Mouse (Mus musculus): ENCODE data around the gene Prrx1. TPM values are rescaled to one million over a fixed set of nuclear protein-coding genes. Genes with fewer than 3 reads are reported as not detected.

Prrx1 gene
- total RNA-seq, 1 experiment = 1.1 TPM

GRCm38 (mm10) chr1:163255884-163256283 is 57.6 kb downstream of the Prrx1 start:
- in situ Hi-C loops (cut with MboI; ENCODE audit: low sequenced_read_pairs in 2 of 2, unreplicated experiment in 2 of 2) = no loop called here
- TF ChIP-seq ZC3H11A (IDR thresholded peaks at IDR 0.05; ENCODE audit: borderline replicate concordance, low read depth, low read length) = no peak
- no peak for TF ChIP-seq MAFK (IDR thresholded peaks at IDR 0.05; ENCODE audit: insufficient read depth, low read depth, low read length)
- no peak for TF ChIP-seq HCFC1 (IDR thresholded peaks at IDR 0.05; ENCODE audit: borderline replicate concordance, insufficient read depth, low read length)
- TF ChIP-seq CHD2 (IDR thresholded peaks at IDR 0.05; ENCODE audit: low read depth, low read length) = no peak
- no peak for TF ChIP-seq ZNF384 (IDR thresholded peaks at IDR 0.05; ENCODE audit: low read depth, low read length)
- H3K4me3 ChIP-seq (ENCODE audit: insufficient read depth in 1 of 2, low read depth in 1 of 2, low read length in 2 of 2, poor library complexity in 1 of 2, severe bottlenecking in 1 of 2) = no peak overlapping the region
- no peaks in the 10 kb centered on the region for H3K9me3 ChIP-seq (ENCODE audit: control insufficient read depth, insufficient read depth, low read depth, low read length)
- no peak for DNase-seq (ENCODE audit: low read depth, low spot score)
- no peaks in the 10 kb centered on the region for H3K36me3 ChIP-seq (ENCODE audit: control insufficient read depth, insufficient read depth, low read length, poor library complexity, severe bottlenecking)
- no peaks in the 10 kb centered on the region for H3K4me1 ChIP-seq (ENCODE audit: control insufficient read depth in 2 of 2, insufficient read depth in 2 of 2, low read length in 2 of 2, poor library complexity in 1 of 2)
- no peak overlapping the region for H3K9ac ChIP-seq (ENCODE audit: insufficient read depth, low read depth, low read length, poor library complexity, severe bottlenecking)
- no peak overlapping the region for H3K27ac ChIP-seq (ENCODE audit: insufficient read depth, low read depth, low read length, poor library complexity, severe bottlenecking)

- Histone ChIP-seq H3K4me3 (ENCODE audit: insufficient read depth in 1 of 2, low read depth in 1 of 2, low read length in 2 of 2, poor library complexity in 1 of 2, severe bottlenecking in 1 of 2) (no peak overlapping the region), H3K27ac (ENCODE audit: insufficient read depth, low read depth, low read length, poor library complexity, severe bottlenecking) (no peak overlapping the region), H3K9ac (ENCODE audit: insufficient read depth, low read depth, low read length, poor library complexity, severe bottlenecking) (no peak overlapping the region), H3K36me3 (ENCODE audit: control insufficient read depth, insufficient read depth, low read length, poor library complexity, severe bottlenecking) (no peaks in the 10 kb centered on the region), H3K9me3 (ENCODE audit: control insufficient read depth, insufficient read depth, low read depth, low read length) (no peaks in the 10 kb centered on the region), H3K4me1 (ENCODE audit: control insufficient read depth in 2 of 2, insufficient read depth in 2 of 2, low read length in 2 of 2, poor library complexity in 1 of 2) (no peaks in the 10 kb centered on the region)
- DNase-seq (ENCODE audit: low read depth, low spot score) = no peak
- TF ChIP-seq MAFK (IDR thresholded peaks at IDR 0.05; ENCODE audit: insufficient read depth, low read depth, low read length) (no peak), CHD2 (IDR thresholded peaks at IDR 0.05; ENCODE audit: low read depth, low read length) (no peak), ZNF384 (IDR thresholded peaks at IDR 0.05; ENCODE audit: low read depth, low read length) (no peak), HCFC1 (IDR thresholded peaks at IDR 0.05; ENCODE audit: borderline replicate concordance, insufficient read depth, low read length) (no peak), ZC3H11A (IDR thresholded peaks at IDR 0.05; ENCODE audit: borderline replicate concordance, low read depth, low read length) (no peak)
- in situ Hi-C loops (cut with MboI; ENCODE audit: low sequenced_read_pairs in 2 of 2, unreplicated experiment in 2 of 2) = no loop called here
Measured at GRCm38 (mm10) chr1:163252796-163253195, 60.7 kb downstream of the Prrx1 start.

GRCm38 (mm10) chr1:163252331-163252730 is 61.2 kb downstream of the Prrx1 start:
- Histone ChIP-seq H3K9ac (ENCODE audit: insufficient read depth, low read depth, low read length, poor library complexity, severe bottlenecking) (no peak overlapping the region), H3K4me1 (ENCODE audit: control insufficient read depth in 2 of 2, insufficient read depth in 2 of 2, low read length in 2 of 2, poor library complexity in 1 of 2) (no peaks in the 10 kb centered on the region), H3K36me3 (ENCODE audit: control insufficient read depth, insufficient read depth, low read length, poor library complexity, severe bottlenecking) (no peaks in the 10 kb centered on the region), H3K9me3 (ENCODE audit: control insufficient read depth, insufficient read depth, low read depth, low read length) (no peaks in the 10 kb centered on the region), H3K4me3 (ENCODE audit: insufficient read depth in 1 of 2, low read depth in 1 of 2, low read length in 2 of 2, poor library complexity in 1 of 2, severe bottlenecking in 1 of 2) (no peak overlapping the region), H3K27ac (ENCODE audit: insufficient read depth, low read depth, low read length, poor library complexity, severe bottlenecking) (no peak overlapping the region)
- DNase-seq (ENCODE audit: low read depth, low spot score) = no peak
- in situ Hi-C loops (cut with MboI; ENCODE audit: low sequenced_read_pairs in 2 of 2, unreplicated experiment in 2 of 2) = no loop called here
- TF ChIP-seq HCFC1 (IDR thresholded peaks at IDR 0.05; ENCODE audit: borderline replicate concordance, insufficient read depth, low read length) (no peak), MAFK (IDR thresholded peaks at IDR 0.05; ENCODE audit: insufficient read depth, low read depth, low read length) (peak; percentile 72), CHD2 (IDR thresholded peaks at IDR 0.05; ENCODE audit: low read depth, low read length) (no peak), ZC3H11A (IDR thresholded peaks at IDR 0.05; ENCODE audit: borderline replicate concordance, low read depth, low read length) (no peak)

GRCm38 (mm10) chr1:163251766-163252165 is 61.7 kb downstream of the Prrx1 start:
- Histone ChIP-seq H3K36me3 (ENCODE audit: control insufficient read depth, insufficient read depth, low read length, poor library complexity, severe bottlenecking) (no peaks in the 10 kb centered on the region), H3K9me3 (ENCODE audit: control insufficient read depth, insufficient read depth, low read depth, low read length) (no peaks in the 10 kb centered on the region), H3K4me3 (ENCODE audit: insufficient read depth in 1 of 2, low read depth in 1 of 2, low read length in 2 of 2, poor library complexity in 1 of 2, severe bottlenecking in 1 of 2) (no peak overlapping the region), H3K4me1 (ENCODE audit: control insufficient read depth in 2 of 2, insufficient read depth in 2 of 2, low read length in 2 of 2, poor library complexity in 1 of 2) (no peaks in the 10 kb centered on the region), H3K27ac (ENCODE audit: insufficient read depth, low read depth, low read length, poor library complexity, severe bottlenecking) (no peak overlapping the region), H3K9ac (ENCODE audit: insufficient read depth, low read depth, low read length, poor library complexity, severe bottlenecking) (no peak overlapping the region)
- in situ Hi-C loops (cut with MboI; ENCODE audit: low sequenced_read_pairs in 2 of 2, unreplicated experiment in 2 of 2) = no loop called here
- DNase-seq (ENCODE audit: low read depth, low spot score) = no peak
- TF ChIP-seq MAFK (IDR thresholded peaks at IDR 0.05; ENCODE audit: insufficient read depth, low read depth, low read length) = no peak
- TF ChIP-seq CHD2 (IDR thresholded peaks at IDR 0.05; ENCODE audit: low read depth, low read length) = no peak
- TF ChIP-seq HCFC1 (IDR thresholded peaks at IDR 0.05; ENCODE audit: borderline replicate concordance, insufficient read depth, low read length) = no peak
- no peak for TF ChIP-seq ZNF384 (IDR thresholded peaks at IDR 0.05; ENCODE audit: low read depth, low read length)

- TF ChIP-seq ZC3H11A (IDR thresholded peaks at IDR 0.05; ENCODE audit: borderline replicate concordance, low read depth, low read length) (no peak), CHD2 (IDR thresholded peaks at IDR 0.05; ENCODE audit: low read depth, low read length) (no peak), MAFK (IDR thresholded peaks at IDR 0.05; ENCODE audit: insufficient read depth, low read depth, low read length) (no peak), ZNF384 (IDR thresholded peaks at IDR 0.05; ENCODE audit: low read depth, low read length) (no peak), HCFC1 (IDR thresholded peaks at IDR 0.05; ENCODE audit: borderline replicate concordance, insufficient read depth, low read length) (no peak)
- Histone ChIP-seq H3K36me3 (ENCODE audit: control insufficient read depth, insufficient read depth, low read length, poor library complexity, severe bottlenecking) (no peaks in the 10 kb centered on the region), H3K4me3 (ENCODE audit: insufficient read depth in 1 of 2, low read depth in 1 of 2, low read length in 2 of 2, poor library complexity in 1 of 2, severe bottlenecking in 1 of 2) (no peak overlapping the region), H3K27ac (ENCODE audit: insufficient read depth, low read depth, low read length, poor library complexity, severe bottlenecking) (no peak overlapping the region), H3K9ac (ENCODE audit: insufficient read depth, low read depth, low read length, poor library complexity, severe bottlenecking) (no peak overlapping the region), H3K4me1 (ENCODE audit: control insufficient read depth in 2 of 2, insufficient read depth in 2 of 2, low read length in 2 of 2, poor library complexity in 1 of 2) (no peaks in the 10 kb centered on the region), H3K9me3 (ENCODE audit: control insufficient read depth, insufficient read depth, low read depth, low read length) (no peaks in the 10 kb centered on the region)
- no peak for DNase-seq (ENCODE audit: low read depth, low spot score)
- in situ Hi-C loops (cut with MboI; ENCODE audit: low sequenced_read_pairs in 2 of 2, unreplicated experiment in 2 of 2) = no loop called here
Measured at GRCm38 (mm10) chr1:163238950-163239349, 74.6 kb downstream of the Prrx1 start.

Measured in ES-E14 (cell line).